Mouse (Mus musculus) lung, postnatal 0 days (tissue): ENCODE results near the gene Plekhh2. TPM values are rescaled to one million over a fixed set of nuclear protein-coding genes. Genes with fewer than 3 reads are reported as not detected.

Experiments used
- ATAC-seq: fragments of 200-750 bp; cut with Nextera tagmentation; 2 replicates; pipeline ENCODE4 v1.8.0; 2017; ENCODE audit warnings: moderate library complexity
- DNase-seq: peaks from one replicate; pipeline ENCODE4 v3.0.0-alpha.2; 2016; ENCODE audit warnings: low spot score
- H3K27ac ChIP-seq: fragments of 300-500 bp; sonication (generic); 2 replicates; pipeline ENCODE4 v1.5.1; 2014; ENCODE audit warnings: antibody characterized with exemption, mild to moderate bottlenecking, low read length, mixed read lengths
- H3K27me3 ChIP-seq: fragments of 300-500 bp; sonication (generic); replicated peaks from 2 replicates; pipeline ENCODE4 v1.6.1; 2014; ENCODE audit warnings: low read length, mixed read lengths; ENCODE audit not compliant: insufficient read depth
- H3K36me3 ChIP-seq: fragments of 300-500 bp; sonication (generic); 2 replicates; pipeline ENCODE4 v1.6.1; 2014; ENCODE audit warnings: low read length, mixed read lengths; ENCODE audit not compliant: insufficient read depth
- H3K4me1 ChIP-seq: fragments of 300-500 bp; sonication (generic); 2 replicates; pipeline ENCODE4 v1.6.1; 2014; ENCODE audit warnings: antibody characterized with exemption, low read depth, low read length, mixed read lengths; ENCODE audit not compliant: insufficient read depth
- H3K4me2 ChIP-seq: fragments of 300-500 bp; sonication (generic); replicated peaks from 2 replicates; pipeline ENCODE4 v1.6.1; 2014; ENCODE audit warnings: low read depth, mild to moderate bottlenecking, low read length, moderate library complexity, mixed read lengths
- H3K4me3 ChIP-seq: fragments of 300-500 bp; sonication (generic); 2 replicates; pipeline ENCODE4 v1.5.1; 2014; ENCODE audit warnings: low read depth, low read length
- H3K9ac ChIP-seq: fragments of 300-500 bp; sonication (generic); replicated peaks from 2 replicates; pipeline ENCODE4 v1.6.1; 2014; ENCODE audit warnings: low read depth, mild to moderate bottlenecking
- H3K9me3 ChIP-seq: fragments of 300-500 bp; sonication (generic); 2 replicates; pipeline ENCODE4 v1.6.1; 2016; ENCODE audit warnings: low read length, mixed read lengths
- CTCF ChIP-seq: IDR thresholded peaks from 2 replicates; pipeline ENCODE4 v1.5.1; 2016; ENCODE audit warnings: antibody characterized with exemption, mild to moderate bottlenecking
- EP300 ChIP-seq: IDR thresholded peaks from 2 replicates; pipeline ENCODE4 v1.6.1; 2016; ENCODE audit warnings: antibody characterized with exemption, mild to moderate bottlenecking, control low read depth
- WGBS: fragments of 180-500 bp; shearing (Covaris S2); extraction: QIAGEN DNeasy Blood & Tissue Kit; methylation state at CpG from one replicate; pipeline ENCODE4 v1.1.7; 2014; 5-methylcytosine and 5-hydroxymethylcytosine counted together
- polyA plus RNA-seq: library from polyadenylated mRNA; unstranded; fragments of >200 nt; fragmentation: Nextera tagmentation; extraction: Ambion mirVana; gene quantifications from 2 replicates; pipeline ENCODE4 v1.2.1, GENCODE M21; 2015

Gene Plekhh2
- polyA plus RNA-seq, 1 experiment from 2014 or later, result 5.1 TPM

GRCm38 (mm10) chr17:84497559-84497958 is 14.1 kb upstream of the Plekhh2 start:
- Histone ChIP-seq H3K36me3 (no peaks in the 10 kb centered on the region), H3K27me3 (no peaks in the 10 kb centered on the region), H3K4me2 (no peak overlapping the region), H3K9me3 (no peaks in the 10 kb centered on the region), H3K4me3 (no peak overlapping the region), H3K27ac (no peak overlapping the region), H3K9ac (no peak overlapping the region), H3K4me1 (no peaks in the 10 kb centered on the region)
- DNase-seq (no peak), ATAC-seq (no peak)
- 51% methylated on average over 2 of the region's 2 CpGs for WGBS
- no peak for TF ChIP-seq CTCF
- no peak for TF ChIP-seq EP300

DNA sequence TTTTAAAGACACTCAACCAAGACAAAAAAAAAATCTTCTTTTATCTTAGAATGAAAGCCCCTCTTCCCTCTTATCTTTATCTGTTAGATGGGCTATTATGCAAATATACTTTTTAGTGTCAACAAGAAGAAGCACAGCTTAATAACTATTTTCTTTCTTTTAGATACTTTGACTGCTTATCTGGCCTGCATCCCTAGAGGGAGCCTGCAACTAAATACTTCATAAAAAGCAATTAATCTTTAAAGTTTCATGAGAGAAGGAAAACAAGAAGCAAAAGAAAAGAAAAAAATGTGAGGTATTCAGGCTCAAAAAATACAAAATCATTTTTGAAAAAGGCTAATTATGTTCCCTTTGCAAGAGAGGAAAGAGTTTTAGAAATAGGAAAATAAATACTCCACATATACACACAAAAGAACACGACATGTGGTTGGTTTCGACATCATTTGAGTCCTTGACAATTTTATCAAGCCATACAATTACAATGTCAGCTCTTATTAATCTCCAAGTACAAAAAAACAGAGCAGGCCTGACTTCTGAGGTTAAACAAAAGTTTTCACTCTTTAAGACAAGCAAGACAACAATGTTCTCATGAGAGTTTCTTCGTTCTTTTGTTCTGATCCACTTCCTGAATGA is 13.6 kb upstream of the Plekhh2 start:
- H3K27me3 ChIP-seq, result no peaks in the 10 kb centered on the region
- WGBS, result 27% methylated on average over 3 of the region's 3 CpGs
- H3K36me3 ChIP-seq, result no peaks in the 10 kb centered on the region
- H3K4me1 ChIP-seq, result no peaks in the 10 kb centered on the region
- DNase-seq (peak; percentile 51), ATAC-seq (no peak; the same call in 1 of the 2 replicates)
- H3K27ac ChIP-seq, result peak overlapping the region; percentile 32; the same call in 1 of the 2 replicates
- no peak overlapping the region for H3K4me2 ChIP-seq
- no peak overlapping the region for H3K9ac ChIP-seq
- no peaks in the 10 kb centered on the region for H3K9me3 ChIP-seq
- no peak overlapping the region for H3K4me3 ChIP-seq
- TF ChIP-seq CTCF (peak; percentile 15), EP300 (no peak)

- 43% methylated on average over 5 of the region's 5 CpGs for WGBS
- H3K4me1 ChIP-seq, result no peaks in the 10 kb centered on the region
- no peak overlapping the region for H3K4me3 ChIP-seq
- no peak overlapping the region for H3K9ac ChIP-seq
- H3K27me3 ChIP-seq, result no peaks in the 10 kb centered on the region
- H3K36me3 ChIP-seq, result no peaks in the 10 kb centered on the region
- H3K27ac ChIP-seq, result peak overlapping the region; percentile 32; the same call in 1 of the 2 replicates
- DNase-seq (peak; percentile 60), ATAC-seq (0 out of 2 replicates have a peak, but pooled peaks have one; percentile 37)
- no peak overlapping the region for H3K4me2 ChIP-seq
- TF ChIP-seq CTCF (no peak), EP300 (no peak)
- H3K9me3 ChIP-seq, result no peaks in the 10 kb centered on the region
Observed at GRCm38 (mm10) chr17:84498639-84499038, 13.1 kb upstream of the Plekhh2 start.

- Histone ChIP-seq H3K9me3 (no peaks in the 10 kb centered on the region), H3K36me3 (no peaks in the 10 kb centered on the region), H3K27me3 (no peaks in the 10 kb centered on the region), H3K4me1 (no peaks in the 10 kb centered on the region), H3K9ac (no peak overlapping the region), H3K4me2 (no peak overlapping the region), H3K4me3 (no peak overlapping the region), H3K27ac (no peak overlapping the region)
- DNase-seq (no peak), ATAC-seq (no peak)
- 42% methylated on average over 3 of the region's 3 CpGs for WGBS
- no peak for TF ChIP-seq EP300
- no peak for TF ChIP-seq CTCF
Observed at GRCm38 (mm10) chr17:84502341-84502740, 9.4 kb upstream of the Plekhh2 start.

DNA sequence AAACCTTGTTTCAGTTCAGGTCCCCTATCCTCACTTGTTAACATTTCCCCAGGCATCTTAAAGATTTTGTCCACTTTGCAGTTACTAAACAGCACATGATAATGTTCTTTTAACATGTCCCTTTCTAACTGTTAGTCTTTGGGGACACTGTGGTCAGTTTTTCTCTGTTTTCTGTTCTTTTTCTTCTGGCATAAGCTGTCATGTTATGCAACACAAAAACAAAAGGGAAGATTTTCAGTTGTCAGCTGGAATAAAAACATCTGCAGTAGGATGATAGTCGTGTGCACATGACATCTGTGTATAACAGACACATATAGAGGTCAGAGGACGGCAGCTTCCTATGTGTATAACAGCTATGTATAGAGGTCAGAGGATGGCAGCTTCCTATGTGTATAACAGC is 5.8 kb upstream of the Plekhh2 start:
- Histone ChIP-seq H3K4me1 (no peaks in the 10 kb centered on the region), H3K4me3 (no peak overlapping the region), H3K27me3 (no peaks in the 10 kb centered on the region), H3K36me3 (no peaks in the 10 kb centered on the region), H3K4me2 (no peak overlapping the region), H3K27ac (no peak overlapping the region), H3K9me3 (no peaks in the 10 kb centered on the region), H3K9ac (no peak overlapping the region)
- ATAC-seq (no peak; the same call in 1 of the 2 replicates), DNase-seq (peak; percentile 66)
- no peak for TF ChIP-seq CTCF
- 0 out of 2 replicates have a peak, but pooled peaks have one; percentile 8 for TF ChIP-seq EP300
- WGBS, result 45% methylated on average over 2 of the region's 2 CpGs

DNA sequence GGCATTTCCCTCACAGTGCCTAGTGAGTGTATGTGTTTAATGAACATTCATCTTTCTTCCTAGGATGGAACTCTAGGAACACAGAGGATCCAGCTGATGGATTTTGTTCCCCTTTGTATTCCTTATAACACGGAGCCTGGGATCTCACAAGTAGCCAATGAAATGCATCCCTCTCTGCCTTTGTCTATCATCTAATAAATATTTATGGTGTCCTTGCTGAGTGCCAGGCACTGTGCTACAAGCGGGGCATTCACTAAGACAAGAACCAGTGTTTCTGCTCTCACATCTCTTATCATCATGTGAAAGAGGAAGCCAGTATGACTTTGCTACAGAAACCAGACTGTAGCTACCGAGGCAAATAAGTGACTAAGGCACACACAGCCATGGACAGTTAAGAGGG is 3.0 kb upstream of the Plekhh2 start:
- no peaks in the 10 kb centered on the region for H3K4me1 ChIP-seq
- H3K27ac ChIP-seq, result no peak overlapping the region
- 59% methylated on average over 3 of the region's 3 CpGs for WGBS
- H3K27me3 ChIP-seq, result no peaks in the 10 kb centered on the region
- no peak overlapping the region for H3K9ac ChIP-seq
- ATAC-seq (no peak), DNase-seq (no peak)
- H3K4me3 ChIP-seq, result no peak overlapping the region
- no peak overlapping the region for H3K4me2 ChIP-seq
- no peaks in the 10 kb centered on the region for H3K36me3 ChIP-seq
- no peaks in the 10 kb centered on the region for H3K9me3 ChIP-seq
- TF ChIP-seq CTCF, result no peak
- no peak for TF ChIP-seq EP300

DNA sequence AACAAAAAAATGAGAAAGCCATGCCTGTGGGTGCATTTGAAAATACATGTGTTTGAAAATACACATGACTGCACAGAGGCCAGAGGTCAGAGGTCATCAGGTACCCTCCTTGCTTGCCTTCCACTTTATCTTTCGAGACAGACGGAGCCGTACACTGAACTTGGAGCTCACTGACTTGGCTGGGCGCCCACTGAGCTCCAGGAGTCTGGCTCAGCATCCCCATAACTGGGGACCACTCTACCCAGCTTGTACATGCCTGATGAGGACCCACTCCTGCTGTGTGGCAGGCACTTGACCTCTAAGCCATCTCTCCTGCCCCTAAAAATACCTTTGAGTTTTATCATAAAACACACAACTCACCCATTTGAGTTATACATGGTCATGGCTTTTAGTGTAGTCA is 2.5 kb upstream of the Plekhh2 start:
- no peak for ATAC-seq
- Histone ChIP-seq H3K27ac (no peak overlapping the region), H3K27me3 (no peaks in the 10 kb centered on the region), H3K4me3 (no peak overlapping the region), H3K4me1 (no peaks in the 10 kb centered on the region), H3K9me3 (no peaks in the 10 kb centered on the region), H3K4me2 (no peak overlapping the region), H3K9ac (no peak overlapping the region), H3K36me3 (no peaks in the 10 kb centered on the region)
- no peak for DNase-seq
- TF ChIP-seq EP300 (no peak), CTCF (no peak)
- WGBS, result 38% methylated on average over 4 of the region's 4 CpGs
